Mouse (Mus musculus): Measurements from ENCODE around the gene Frmd4a.

DNA sequence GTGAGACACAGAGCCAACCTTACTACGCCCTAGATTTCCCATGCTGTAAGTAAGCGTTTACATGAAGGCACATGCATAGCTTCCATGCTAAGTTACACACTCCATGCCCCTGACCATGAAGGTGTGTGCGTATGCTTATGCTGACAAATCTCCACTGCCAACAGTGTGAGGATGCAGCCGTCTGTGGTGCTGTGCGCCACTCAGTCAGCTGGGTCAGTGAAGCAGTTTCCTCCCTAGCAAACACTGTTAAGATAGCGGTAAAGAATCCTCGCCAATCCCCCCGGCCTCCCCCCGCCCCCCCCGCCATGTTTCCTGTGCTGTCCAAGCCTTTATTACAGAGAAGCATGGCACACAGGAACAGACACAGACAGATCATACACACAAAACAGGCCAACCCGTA is 612.0 kb downstream of the Frmd4a start:
- no peak for TF ChIP-seq POLR2A (IDR thresholded peaks at IDR 0.05; ENCODE audit: low read depth, low read length)
- no peak for TF ChIP-seq CTCF (IDR thresholded peaks at IDR 0.05; ENCODE audit: extremely low read depth, insufficient read depth, insufficient read length, insufficient replicate concordance)

All from spleen, adult 2 months (tissue).